Mouse (Mus musculus): ENCODE results near the gene Ankra2. TPM values are rescaled to one million over a fixed set of nuclear protein-coding genes. Genes with fewer than 3 reads are reported as not detected.

Gene Ankra2
- total RNA-seq, 2 experiments from 2014 or later = 77.9 to 82.0 TPM

Other genes with a start within 250 kb of the Ankra2 start
- gene Arhgef28, start 56.6 kb upstream of the Ankra2 start, total RNA-seq (2021) = 10 to 100 TPM; 43.8 to 49.9 TPM
- gene Utp15, start within 50 bp of the Ankra2 start, total RNA-seq (2021) = 10 to 100 TPM; 24.5 to 25.9 TPM
- gene Gm21976, start 16.8 kb downstream of the Ankra2 start, total RNA-seq (2021) = not detected
- 100 to 1,000 TPM; 307 to 340 TPM for gene Btf3, start 53.9 kb downstream of the Ankra2 start, total RNA-seq (2021)
- gene Foxd1, start 91.2 kb downstream of the Ankra2 start, total RNA-seq (2021) = 1 to 10 TPM; 2.2 to 2.3 TPM
- not detected for gene Gm10320, start 228.9 kb downstream of the Ankra2 start, total RNA-seq (2021)

Measured in left cerebral cortex, postnatal 4 days (tissue).